Mouse (Mus musculus): ENCODE measurements at regions not wholly inside any gene's neighbourhood (a gene's known extent, or its start where the extent isn't known, plus 50 kb on each side); places are given as distances from the start of the nearest gene placed in this dataset.

DNA sequence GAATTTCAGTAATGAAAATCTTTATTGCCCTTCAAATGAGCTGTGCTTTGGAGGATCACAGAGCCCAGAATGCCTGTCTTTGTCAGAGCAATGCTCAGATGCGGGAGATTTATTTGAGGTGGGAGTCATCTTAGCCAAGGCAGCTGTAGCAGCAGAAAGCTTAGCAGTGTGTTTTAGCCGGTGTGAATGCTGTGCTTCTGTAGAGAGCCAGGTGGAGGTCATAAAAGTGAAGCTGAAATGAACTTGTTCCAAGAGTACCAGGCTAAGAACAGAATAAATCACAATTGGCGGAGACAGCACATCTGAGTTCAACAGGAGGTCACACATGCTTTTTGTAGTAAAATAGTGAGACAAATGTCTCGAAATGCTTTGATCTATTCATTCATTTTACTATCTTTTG lies 539.3 kb upstream of the Sox11 start:
- H3K36me3 ChIP-seq: no peaks in the 10 kb centered on the region
- ATAC-seq (ENCODE audit: insufficient number of reproducible peaks, insufficient read depth, low FRiP score, low TSS enrichment, low read depth): no peak
- 61% methylated on average over 4 of the region's 4 CpGs for WGBS

DNA sequence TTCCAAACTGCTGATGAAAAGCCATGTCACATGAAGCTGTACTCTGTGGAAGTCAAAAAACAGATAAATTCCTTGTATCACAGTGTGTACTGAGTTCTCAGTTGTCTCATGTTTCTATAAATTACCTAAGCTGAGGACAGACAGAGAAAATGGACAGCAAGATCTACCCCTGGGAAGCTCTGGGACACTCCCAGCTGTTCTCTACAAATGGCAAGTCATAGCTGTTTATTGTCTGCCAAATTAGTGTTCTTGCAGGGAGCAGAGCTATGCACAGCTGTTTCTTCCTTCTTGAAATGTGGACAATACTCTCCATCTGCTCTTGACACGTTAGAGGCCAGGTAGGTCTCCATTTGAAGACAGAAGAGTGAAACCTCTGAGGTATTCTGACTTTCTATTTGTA lies 524.0 kb upstream of the Sox11 start:
- H3K27ac ChIP-seq: no peak overlapping the region
- H3K27me3 ChIP-seq: no peaks in the 10 kb centered on the region
- no peaks in the 10 kb centered on the region for H3K9me3 ChIP-seq
- H3K4me2 ChIP-seq: no peak overlapping the region
- no peaks in the 10 kb centered on the region for H3K36me3 ChIP-seq
- H3K9ac ChIP-seq: no peak overlapping the region
- H3K4me3 ChIP-seq: no peak overlapping the region
- ATAC-seq (ENCODE audit: insufficient number of reproducible peaks, insufficient read depth, low FRiP score, low TSS enrichment, low read depth): no peak
- WGBS: 57% methylated on average over 1 of the region's 1 CpGs
- no peaks in the 10 kb centered on the region for H3K4me1 ChIP-seq

More for the DNA sequence above, 539.3 kb upstream of the Sox11 start:
- no peak overlapping the region for H3K4me3 ChIP-seq
- H3K27ac ChIP-seq: no peak overlapping the region
- H3K4me2 ChIP-seq: no peak overlapping the region
- H3K9ac ChIP-seq: no peak overlapping the region
- no peaks in the 10 kb centered on the region for H3K9me3 ChIP-seq
- no peaks in the 10 kb centered on the region for H3K4me1 ChIP-seq
- no peaks in the 10 kb centered on the region for H3K27me3 ChIP-seq

DNA sequence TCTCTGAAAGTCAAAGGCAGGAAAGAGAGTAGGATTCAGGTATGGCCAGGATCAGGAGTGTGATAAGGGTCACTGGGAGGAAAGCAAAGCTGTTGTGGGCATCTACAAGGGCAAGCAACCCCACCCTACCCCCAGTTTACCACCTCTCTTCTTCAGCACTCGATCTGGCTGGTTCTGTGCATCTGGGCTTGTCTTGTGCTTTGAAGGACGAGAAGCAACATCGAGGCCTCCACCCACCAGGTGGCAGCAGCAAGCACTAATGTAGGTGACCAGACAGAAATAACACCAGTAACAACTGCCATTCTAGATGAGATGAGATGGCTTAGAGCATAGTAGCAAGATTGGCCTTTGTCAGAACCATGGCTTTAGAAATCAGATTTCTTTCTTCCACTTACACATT lies 507.2 kb upstream of the Sox11 start:
- H3K36me3 ChIP-seq: no peaks in the 10 kb centered on the region
- no peaks in the 10 kb centered on the region for H3K27me3 ChIP-seq
- no peak overlapping the region for H3K4me2 ChIP-seq
- H3K9ac ChIP-seq: no peak overlapping the region
- no peak overlapping the region for H3K4me3 ChIP-seq
- no peaks in the 10 kb centered on the region for H3K9me3 ChIP-seq
- H3K4me1 ChIP-seq: no peaks in the 10 kb centered on the region
- ATAC-seq (ENCODE audit: insufficient number of reproducible peaks, insufficient read depth, low FRiP score, low TSS enrichment, low read depth): no peak
- H3K27ac ChIP-seq: no peak overlapping the region
- WGBS: 95% methylated on average over 3 of the region's 3 CpGs

DNA sequence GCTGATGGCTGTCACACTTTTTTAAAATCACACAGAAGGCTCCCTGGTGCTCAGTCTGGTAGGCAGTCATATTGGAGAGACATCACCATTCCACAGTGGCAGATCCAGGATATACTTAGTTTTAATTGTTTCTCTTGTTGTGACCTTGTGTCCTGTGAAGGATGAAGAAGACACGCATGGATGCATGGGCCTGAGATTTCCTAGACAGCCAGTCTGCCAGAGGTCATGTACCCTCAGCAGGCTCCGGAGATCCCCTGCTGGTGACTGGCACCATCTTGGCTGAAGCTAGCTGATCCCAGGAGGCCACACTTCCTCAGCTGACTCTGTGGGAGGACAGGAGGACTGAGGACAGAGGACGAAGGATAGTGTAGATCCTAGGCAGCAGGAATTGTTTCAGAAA lies 506.7 kb upstream of the Sox11 start:
- no peak for ATAC-seq (ENCODE audit: insufficient number of reproducible peaks, insufficient read depth, low FRiP score, low TSS enrichment, low read depth)
- H3K27me3 ChIP-seq: no peaks in the 10 kb centered on the region
- H3K9me3 ChIP-seq: no peaks in the 10 kb centered on the region
- H3K4me3 ChIP-seq: no peak overlapping the region
- 77% methylated on average over 3 of the region's 3 CpGs for WGBS
- H3K36me3 ChIP-seq: no peaks in the 10 kb centered on the region
- no peak overlapping the region for H3K4me2 ChIP-seq
- H3K9ac ChIP-seq: no peak overlapping the region
- H3K27ac ChIP-seq: no peak overlapping the region
- no peaks in the 10 kb centered on the region for H3K4me1 ChIP-seq

DNA sequence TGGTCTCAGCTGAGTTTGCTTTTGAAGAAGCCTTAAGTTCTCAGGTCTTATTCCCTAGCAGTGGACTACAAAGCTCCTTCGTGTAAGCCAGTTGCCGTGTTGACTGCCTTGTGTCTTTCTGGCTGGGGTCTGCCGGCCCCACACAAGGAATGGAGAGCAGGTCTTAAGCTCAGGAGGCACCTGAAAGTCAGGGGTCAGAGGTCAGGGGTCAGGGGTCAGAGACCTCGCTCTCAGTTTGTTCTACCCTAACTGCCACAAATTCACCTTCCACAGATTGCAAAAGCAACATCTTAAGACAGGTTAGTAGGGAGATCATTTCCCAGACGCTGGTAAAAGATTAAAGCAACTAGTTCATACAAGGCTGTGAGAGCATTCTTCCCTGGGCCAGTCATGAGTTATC lies 505.8 kb upstream of the Sox11 start:
- Histone ChIP-seq H3K4me1 (no peaks in the 10 kb centered on the region), H3K27ac (no peak overlapping the region), H3K4me2 (no peak overlapping the region), H3K27me3 (no peaks in the 10 kb centered on the region), H3K9ac (no peak overlapping the region), H3K9me3 (no peaks in the 10 kb centered on the region), H3K36me3 (no peaks in the 10 kb centered on the region), H3K4me3 (no peak overlapping the region)
- no peak for ATAC-seq (ENCODE audit: insufficient number of reproducible peaks, insufficient read depth, low FRiP score, low TSS enrichment, low read depth)
- WGBS: 49% methylated on average over 5 of the region's 5 CpGs

DNA sequence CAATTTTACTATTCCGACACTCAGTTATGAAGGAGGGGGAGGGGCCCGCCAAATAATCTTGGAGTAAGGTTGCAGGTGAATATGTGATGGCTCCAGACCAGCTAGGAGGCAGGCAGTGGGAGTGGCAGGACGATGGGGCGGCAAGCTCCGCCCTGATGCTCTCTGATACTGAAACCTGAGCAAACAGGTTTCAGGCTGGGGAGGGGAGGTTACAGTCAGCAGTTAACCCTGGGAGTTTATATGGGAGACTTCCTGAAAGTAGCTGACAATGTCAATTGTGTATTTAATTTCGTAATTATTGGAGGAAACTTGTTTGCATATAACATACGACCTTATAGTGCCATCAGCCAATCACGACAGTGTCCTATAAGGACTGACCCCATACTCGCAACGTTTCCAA lies 505.0 kb upstream of the Sox11 start:
- Histone ChIP-seq H3K4me3 (no peak overlapping the region), H3K9me3 (no peaks in the 10 kb centered on the region), H3K27me3 (no peaks in the 10 kb centered on the region), H3K36me3 (no peaks in the 10 kb centered on the region), H3K4me2 (no peak overlapping the region), H3K4me1 (no peaks in the 10 kb centered on the region), H3K27ac (no peak overlapping the region), H3K9ac (no peak overlapping the region)
- 58% methylated on average over 10 of the region's 10 CpGs for WGBS
- no peak for ATAC-seq (ENCODE audit: insufficient number of reproducible peaks, insufficient read depth, low FRiP score, low TSS enrichment, low read depth)

DNA sequence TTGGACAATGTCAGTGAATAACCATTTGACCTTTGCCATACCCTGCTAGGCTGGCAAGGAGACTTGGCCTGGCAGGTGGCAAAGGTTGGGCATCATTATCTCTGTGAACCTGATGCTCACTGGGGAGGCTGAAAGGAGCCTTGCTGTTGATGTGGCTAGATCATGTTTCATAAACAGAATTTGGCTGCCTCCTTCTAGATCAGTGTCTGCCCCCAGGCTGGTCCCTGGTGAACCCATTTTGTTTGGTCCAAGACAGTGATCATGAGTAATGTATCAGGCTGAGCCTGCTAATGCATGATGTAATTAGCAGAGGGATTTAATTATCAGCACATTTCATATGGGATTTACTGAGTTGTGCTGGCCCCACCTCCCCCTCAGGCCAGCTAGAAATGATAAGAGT lies 502.6 kb upstream of the Sox11 start:
- Histone ChIP-seq H3K27me3 (no peaks in the 10 kb centered on the region), H3K36me3 (no peaks in the 10 kb centered on the region), H3K27ac (no peak overlapping the region), H3K4me1 (no peaks in the 10 kb centered on the region), H3K9me3 (no peaks in the 10 kb centered on the region), H3K9ac (no peak overlapping the region), H3K4me2 (no peak overlapping the region), H3K4me3 (no peak overlapping the region)
- ATAC-seq (ENCODE audit: insufficient number of reproducible peaks, insufficient read depth, low FRiP score, low TSS enrichment, low read depth): no peak

DNA sequence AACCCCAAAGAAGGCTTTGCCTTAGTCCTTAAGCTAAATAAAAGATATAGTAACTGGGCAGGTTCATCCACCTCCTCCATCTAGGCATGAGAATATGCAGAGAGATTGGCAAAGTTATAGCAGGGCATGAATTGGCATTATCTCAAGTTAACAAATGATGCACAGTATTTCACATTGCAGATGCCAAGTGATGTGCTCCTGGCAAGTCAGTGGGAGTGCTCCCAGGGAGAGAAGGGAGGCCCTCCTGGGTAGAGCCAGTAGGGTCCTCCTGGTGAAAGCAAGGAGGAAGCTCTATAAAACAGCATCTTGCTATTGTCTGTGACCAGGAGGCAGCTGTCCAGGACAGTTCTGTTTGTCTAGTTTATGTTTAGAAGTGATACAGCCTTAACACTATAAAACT lies 496.6 kb upstream of the Sox11 start:
- H3K4me1 ChIP-seq: peaks cover 12% of the 10 kb centered on the region
- H3K4me2 ChIP-seq: no peak overlapping the region
- H3K9ac ChIP-seq: no peak overlapping the region
- H3K9me3 ChIP-seq: no peaks in the 10 kb centered on the region
- H3K4me3 ChIP-seq: no peak overlapping the region
- H3K27ac ChIP-seq: no peak overlapping the region
- H3K36me3 ChIP-seq: no peaks in the 10 kb centered on the region
- no peak for ATAC-seq (ENCODE audit: insufficient number of reproducible peaks, insufficient read depth, low FRiP score, low TSS enrichment, low read depth)
- no peaks in the 10 kb centered on the region for H3K27me3 ChIP-seq

DNA sequence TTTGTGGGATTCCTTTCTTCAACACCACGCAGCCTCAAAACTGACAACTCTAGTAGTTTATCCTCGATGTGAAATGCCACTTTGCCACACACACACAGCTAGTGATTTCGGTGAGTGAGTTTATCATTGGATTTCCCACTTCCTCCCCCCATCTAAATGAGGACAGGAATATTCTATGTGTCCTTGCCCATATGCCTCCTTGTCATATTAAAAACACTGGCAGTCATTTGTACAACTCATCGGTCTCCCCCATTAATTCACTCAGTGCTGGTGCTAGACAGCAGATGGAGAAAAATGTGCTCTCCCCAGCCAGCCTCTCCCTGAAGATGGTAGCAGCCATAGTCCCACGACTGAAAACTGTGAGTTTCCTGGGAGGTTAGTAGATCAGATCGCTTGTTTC lies 496.0 kb upstream of the Sox11 start:
- H3K9me3 ChIP-seq: no peaks in the 10 kb centered on the region
- no peak overlapping the region for H3K9ac ChIP-seq
- H3K4me1 ChIP-seq: peaks cover 12% of the 10 kb centered on the region
- H3K4me2 ChIP-seq: no peak overlapping the region
- 62% methylated on average over 6 of the region's 6 CpGs for WGBS
- H3K4me3 ChIP-seq: no peak overlapping the region
- no peaks in the 10 kb centered on the region for H3K36me3 ChIP-seq
- H3K27ac ChIP-seq: no peak overlapping the region
- no peaks in the 10 kb centered on the region for H3K27me3 ChIP-seq
- ATAC-seq (ENCODE audit: insufficient number of reproducible peaks, insufficient read depth, low FRiP score, low TSS enrichment, low read depth): no peak

DNA sequence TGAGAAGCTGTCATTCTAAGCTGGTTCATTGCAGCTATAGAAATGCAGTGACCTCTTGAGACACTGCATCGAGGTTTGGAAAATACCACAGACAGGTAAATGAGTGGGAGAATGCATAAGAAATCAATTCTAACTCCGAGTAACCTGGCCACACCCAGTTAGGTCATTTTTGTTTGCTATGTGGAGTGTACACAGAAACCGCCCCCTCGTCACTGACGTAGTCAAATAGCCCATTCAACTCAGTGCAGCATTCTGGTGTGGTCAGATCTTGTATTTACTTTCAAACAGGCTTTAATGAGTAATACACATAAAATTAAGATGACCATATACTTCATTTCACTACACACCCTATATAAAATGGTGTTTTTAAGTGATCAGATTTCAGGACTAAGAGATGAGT lies 483.8 kb upstream of the Sox11 start:
- Histone ChIP-seq H3K4me1 (no peaks in the 10 kb centered on the region), H3K4me3 (no peak overlapping the region), H3K9ac (no peak overlapping the region), H3K27ac (no peak overlapping the region), H3K27me3 (no peaks in the 10 kb centered on the region), H3K4me2 (no peak overlapping the region), H3K9me3 (no peaks in the 10 kb centered on the region), H3K36me3 (no peaks in the 10 kb centered on the region)
- 81% methylated on average over 5 of the region's 5 CpGs for whole genome bisulfite sequencing
- ATAC-seq (ENCODE audit: insufficient number of reproducible peaks, insufficient read depth, low FRiP score, low TSS enrichment, low read depth): no peak

DNA sequence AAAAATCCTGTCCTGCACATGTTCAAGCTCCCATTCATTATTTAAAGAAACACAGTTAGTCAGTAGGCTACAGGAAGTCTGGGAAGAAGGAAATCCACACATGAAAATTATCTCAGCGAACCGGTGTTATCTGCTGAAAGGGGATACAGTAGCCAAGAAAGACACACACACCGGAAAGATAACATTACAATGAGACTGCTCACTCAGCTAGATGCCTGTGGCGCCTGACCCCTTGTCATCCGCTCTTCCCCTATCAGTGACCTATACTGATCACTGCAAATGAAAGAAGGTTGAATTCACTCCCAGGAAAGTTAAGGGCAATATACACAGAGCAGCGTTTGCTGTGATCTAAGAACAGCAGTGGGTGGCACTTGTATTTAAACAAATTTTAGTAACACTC lies 481.0 kb upstream of the Sox11 start:
- Histone ChIP-seq H3K9ac (no peak overlapping the region), H3K4me2 (no peak overlapping the region), H3K27ac (no peak overlapping the region), H3K9me3 (no peaks in the 10 kb centered on the region), H3K36me3 (no peaks in the 10 kb centered on the region), H3K4me3 (no peak overlapping the region), H3K4me1 (no peaks in the 10 kb centered on the region), H3K27me3 (no peaks in the 10 kb centered on the region)
- 74% methylated on average over 6 of the region's 6 CpGs for WGBS
- no peak for ATAC-seq (ENCODE audit: insufficient number of reproducible peaks, insufficient read depth, low FRiP score, low TSS enrichment, low read depth)

DNA sequence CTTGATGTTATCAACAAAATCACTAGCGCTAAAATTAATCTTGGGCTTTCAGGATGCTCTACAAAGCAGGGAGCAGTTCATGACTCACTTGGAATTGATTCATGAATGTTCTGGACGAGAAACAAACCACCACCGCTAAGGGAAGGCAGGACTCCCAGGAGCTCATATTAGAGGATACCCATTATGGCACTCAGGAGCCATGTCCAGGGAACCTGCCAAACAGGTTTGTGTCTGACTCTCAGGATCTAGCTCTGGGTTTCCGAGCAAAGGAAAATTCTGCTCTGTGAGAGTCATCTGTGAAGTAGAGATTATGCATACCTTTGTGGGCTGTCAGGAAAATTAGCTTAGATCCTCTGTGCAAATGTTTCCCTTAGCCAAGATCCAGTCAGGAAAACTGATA lies 454.3 kb upstream of the Sox11 start:
- no peak overlapping the region for H3K4me2 ChIP-seq
- no peaks in the 10 kb centered on the region for H3K9me3 ChIP-seq
- no peak overlapping the region for H3K9ac ChIP-seq
- no peak for ATAC-seq (ENCODE audit: insufficient number of reproducible peaks, insufficient read depth, low FRiP score, low TSS enrichment, low read depth)
- H3K4me3 ChIP-seq: no peak overlapping the region
- no peaks in the 10 kb centered on the region for H3K4me1 ChIP-seq
- no peaks in the 10 kb centered on the region for H3K27me3 ChIP-seq
- no peak overlapping the region for H3K27ac ChIP-seq
- WGBS: 64% methylated on average over 4 of the region's 4 CpGs
- H3K36me3 ChIP-seq: no peaks in the 10 kb centered on the region

DNA sequence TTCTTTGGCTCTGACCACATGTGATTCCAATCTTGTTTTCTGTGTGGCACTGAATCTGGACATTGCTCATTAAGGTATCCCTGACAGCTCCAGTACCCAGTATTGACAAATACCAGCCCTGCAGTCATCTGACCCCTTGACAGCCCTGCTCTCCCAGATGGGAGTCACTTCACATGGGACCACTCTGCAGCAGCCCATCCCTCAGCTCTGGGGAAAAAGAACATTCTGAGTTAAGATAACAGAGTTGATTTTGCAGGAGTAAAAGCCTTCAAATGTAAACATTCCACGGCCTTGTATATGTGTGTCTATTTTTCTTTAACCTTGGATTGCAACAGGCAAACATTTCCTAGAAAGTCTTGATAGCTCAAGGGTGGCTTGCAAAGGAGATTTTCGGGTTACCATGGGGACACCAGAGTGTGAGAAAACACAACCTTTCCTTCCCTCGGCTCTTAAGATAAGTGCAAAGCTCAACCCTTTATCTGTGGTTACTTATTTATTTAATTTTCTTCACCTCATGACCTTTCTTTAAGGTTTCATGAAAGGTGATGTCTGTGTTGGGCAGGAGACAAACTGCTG lies 444.4 kb upstream of the Sox11 start:
- no peak overlapping the region for H3K9ac ChIP-seq
- H3K4me2 ChIP-seq: no peak overlapping the region
- no peaks in the 10 kb centered on the region for H3K27me3 ChIP-seq
- H3K4me1 ChIP-seq: no peaks in the 10 kb centered on the region
- H3K36me3 ChIP-seq: no peaks in the 10 kb centered on the region
- no peak overlapping the region for H3K4me3 ChIP-seq
- H3K9me3 ChIP-seq: no peaks in the 10 kb centered on the region
- no peak for ATAC-seq (ENCODE audit: insufficient number of reproducible peaks, insufficient read depth, low FRiP score, low TSS enrichment, low read depth)
- H3K27ac ChIP-seq: no peak overlapping the region
- 54% methylated on average over 3 of the region's 3 CpGs for WGBS

Data from embryonic facial prominence, embryonic 13.5 days (tissue).